Mouse (Mus musculus) lung, embryonic 16.5 days (tissue): ENCODE measurements around the gene Pan2. TPM values are rescaled to one million over a fixed set of nuclear protein-coding genes. Genes with fewer than 3 reads are reported as not detected.
"Not testable (repeated sequence)": the region's sequence is repeated elsewhere in the genome, so short reads cannot be mapped to it uniquely, and the experiment has no call there.

Experiments used
- ATAC-seq: fragments of 200-750 bp; cut with Nextera tagmentation; 2 replicates; pipeline ENCODE4 v1.8.0; 2017; ENCODE audit warnings: low read depth, mild to moderate bottlenecking, moderate library complexity
- H3K27ac ChIP-seq: fragments of 300-500 bp; sonication (generic); 2 replicates; pipeline ENCODE4 v1.5.1; 2014; ENCODE audit warnings: mild to moderate bottlenecking, control low read depth, low read length
- H3K27me3 ChIP-seq: fragments of 300-500 bp; sonication (generic); 2 replicates; pipeline ENCODE4 v1.6.1; 2014; ENCODE audit warnings: low read depth, low read length, mixed read lengths; ENCODE audit not compliant: control insufficient read depth, insufficient read depth
- H3K36me3 ChIP-seq: fragments of 300-500 bp; sonication (generic); 2 replicates; pipeline ENCODE4 v1.6.1; 2014; ENCODE audit warnings: low read length; ENCODE audit not compliant: control insufficient read depth, insufficient read depth
- H3K4me1 ChIP-seq: fragments of 300-500 bp; sonication (generic); replicated peaks from 2 replicates; pipeline ENCODE4 v1.6.1; 2014; ENCODE audit warnings: low read length, mixed read lengths; ENCODE audit not compliant: control insufficient read depth, insufficient read depth
- H3K4me2 ChIP-seq: fragments of 300-500 bp; sonication (generic); 2 replicates; pipeline ENCODE4 v1.6.1; 2014; ENCODE audit warnings: low read depth, low read length, control low read depth
- H3K4me3 ChIP-seq: fragments of 300-500 bp; sonication (generic); 2 replicates; pipeline ENCODE4 v1.5.1; 2014; ENCODE audit warnings: mild to moderate bottlenecking, low read length, control low read depth
- H3K9ac ChIP-seq: fragments of 300-500 bp; sonication (generic); 2 replicates; pipeline ENCODE4 v1.6.1; 2014; ENCODE audit warnings: low read length, control low read depth
- H3K9me3 ChIP-seq: fragments of 300-500 bp; sonication (generic); 2 replicates; pipeline ENCODE4 v1.6.1; 2016; ENCODE audit warnings: low read length; ENCODE audit not compliant: control insufficient read depth
- WGBS: fragments of 180-500 bp; shearing (Covaris S2); extraction: QIAGEN DNeasy Blood & Tissue Kit; methylation state at CpG from one replicate; pipeline ENCODE4 v1.1.7; 2014; 5-methylcytosine and 5-hydroxymethylcytosine counted together
- polyA plus RNA-seq: library from polyadenylated mRNA; unstranded; fragments of >200 nt; fragmentation: Nextera tagmentation; extraction: Ambion mirVana; gene quantifications from 2 replicates; pipeline ENCODE4 v1.2.1, GENCODE M21; 2015

The Pan2 gene
- polyA plus RNA-seq, 1 experiment from 2014 or later = 39.8 TPM

DNA sequence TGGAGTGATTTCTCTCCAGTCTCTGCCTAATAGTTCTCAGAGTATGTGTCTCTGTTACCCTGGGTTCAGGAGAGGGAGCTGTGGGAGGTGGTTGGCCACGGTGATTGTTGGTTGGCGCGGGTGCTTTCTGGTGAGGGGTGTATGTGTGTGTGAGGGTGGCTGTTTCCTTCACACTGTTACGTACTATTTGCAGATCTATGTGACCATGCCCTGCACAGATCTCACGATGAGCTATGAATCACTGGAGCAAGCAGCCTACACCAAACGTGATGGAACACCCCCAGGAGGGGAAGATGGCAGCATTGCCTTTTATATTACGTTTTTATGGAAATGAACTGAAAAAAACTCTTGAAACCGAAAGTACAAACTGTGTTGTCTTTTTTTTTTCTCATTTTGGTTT is 23.7 kb downstream of the Pan2 start:
- no peaks in the 10 kb centered on the region for H3K27me3 ChIP-seq
- peaks cover 29% of the 10 kb centered on the region for H3K36me3 ChIP-seq
- peaks cover 12% of the 10 kb centered on the region for H3K4me1 ChIP-seq
- H3K9ac ChIP-seq = no peak overlapping the region
- no peak overlapping the region for H3K27ac ChIP-seq
- no peak for ATAC-seq
- H3K4me2 ChIP-seq = no peak overlapping the region
- WGBS = 93% methylated on average over 8 of the region's 8 CpGs
- no peaks in the 10 kb centered on the region for H3K9me3 ChIP-seq
- H3K4me3 ChIP-seq = no peak overlapping the region

DNA sequence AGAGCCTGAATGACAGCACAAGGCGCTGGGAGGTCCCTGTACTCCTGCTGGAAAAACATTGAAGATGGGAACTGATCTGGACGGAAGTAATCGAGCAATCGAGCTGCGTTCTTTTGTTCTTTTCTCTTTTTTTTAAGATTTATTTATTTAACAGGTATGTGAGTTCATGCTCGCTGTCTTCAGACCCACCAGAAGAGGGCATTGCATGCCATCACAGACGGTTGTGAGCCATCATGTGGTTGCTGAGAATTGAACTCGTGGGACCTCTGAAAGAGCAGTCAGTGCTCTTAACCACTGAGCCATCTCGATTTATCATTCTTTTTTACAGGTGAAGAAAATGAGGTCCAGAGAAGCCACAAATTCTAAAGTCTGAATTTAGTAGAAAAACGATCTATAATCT is 24.5 kb downstream of the Pan2 start:
- Histone ChIP-seq H3K4me2 (no peak overlapping the region), H3K4me1 (peaks cover 12% of the 10 kb centered on the region), H3K27ac (no peak overlapping the region), H3K9ac (no peak overlapping the region), H3K27me3 (no peaks in the 10 kb centered on the region), H3K4me3 (no peak overlapping the region), H3K36me3 (peaks cover 29% of the 10 kb centered on the region), H3K9me3 (no peaks in the 10 kb centered on the region)
- 78% methylated on average over 10 of the region's 10 CpGs for WGBS
- no peak for ATAC-seq

DNA sequence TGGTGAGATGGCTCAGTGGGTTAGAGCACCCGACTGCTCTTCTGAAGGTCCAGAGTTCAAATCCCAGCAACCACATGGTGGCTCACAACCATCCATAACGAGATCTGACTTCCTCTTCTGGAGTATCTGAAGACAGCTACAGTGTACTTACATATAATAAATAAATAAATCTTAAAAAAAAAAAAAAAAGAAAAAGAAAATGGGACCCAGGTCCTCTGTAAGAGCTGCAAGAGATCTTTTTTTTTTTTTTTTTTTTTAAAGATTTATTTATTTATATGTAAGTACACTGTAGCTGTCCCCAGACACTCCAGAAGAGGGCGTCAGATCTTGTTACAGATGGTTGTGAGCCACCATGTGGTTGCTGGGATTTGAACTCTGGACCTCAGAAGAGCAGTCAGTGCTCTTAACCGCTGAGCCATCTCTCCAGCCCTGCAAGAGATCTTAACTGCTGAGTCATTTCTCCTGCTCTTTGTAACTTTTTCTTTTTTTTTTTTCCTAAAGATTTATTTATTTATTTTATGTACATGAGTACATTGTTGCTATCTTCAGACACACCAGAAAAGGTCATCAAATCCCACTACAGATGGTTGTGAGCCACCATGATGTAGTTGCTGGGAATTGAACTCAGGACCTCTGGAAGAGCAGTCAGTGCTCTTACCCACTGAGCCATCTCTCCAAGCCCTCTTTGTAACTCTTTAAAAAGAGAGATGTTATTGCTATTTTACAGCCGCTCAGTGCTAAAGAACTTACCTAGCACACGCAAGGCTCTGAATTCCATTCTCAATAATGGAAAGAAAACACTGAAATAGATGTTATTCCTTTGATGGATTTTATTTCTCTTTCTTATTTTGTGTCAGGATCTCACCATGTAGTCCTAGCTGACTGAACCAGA is 29.5 kb downstream of the Pan2 start:
- H3K27me3 ChIP-seq, H3K4me2 ChIP-seq, ATAC-seq, H3K4me1 ChIP-seq, H3K36me3 ChIP-seq, H3K4me3 ChIP-seq, H3K9ac ChIP-seq, H3K27ac ChIP-seq, H3K9me3 ChIP-seq: not testable (repeated sequence)
- WGBS = 72% methylated on average over 5 of the region's 6 CpGs

DNA sequence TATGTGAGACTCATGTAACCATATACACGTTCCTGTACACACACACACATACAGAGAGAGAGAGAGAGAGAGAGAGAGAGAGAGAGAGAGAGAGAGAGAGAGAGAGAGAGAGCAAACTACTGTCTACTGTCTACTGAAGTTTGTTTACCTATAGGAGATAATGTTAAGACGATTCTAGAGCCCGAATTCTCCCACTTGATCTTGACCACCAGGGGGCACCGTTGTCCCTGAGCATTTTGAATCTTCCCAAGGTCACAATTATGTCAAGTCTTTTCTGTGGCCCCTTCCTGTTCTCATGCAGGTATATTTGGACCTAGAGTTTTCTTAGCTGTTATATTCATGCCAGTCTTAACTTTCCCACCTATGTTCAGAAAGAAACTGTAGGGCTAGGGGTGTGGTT is 32.4 kb downstream of the Pan2 start:
- no peak overlapping the region for H3K27ac ChIP-seq
- no peaks in the 10 kb centered on the region for H3K9me3 ChIP-seq
- no peaks in the 10 kb centered on the region for H3K27me3 ChIP-seq
- no peak overlapping the region for H3K9ac ChIP-seq
- no peaks in the 10 kb centered on the region for H3K36me3 ChIP-seq
- no peak overlapping the region for H3K4me2 ChIP-seq
- ATAC-seq = no peak
- 0% methylated on average over 4 of the region's 4 CpGs for WGBS
- H3K4me3 ChIP-seq = no peak overlapping the region
- H3K4me1 ChIP-seq = peaks cover 9% of the 10 kb centered on the region

DNA sequence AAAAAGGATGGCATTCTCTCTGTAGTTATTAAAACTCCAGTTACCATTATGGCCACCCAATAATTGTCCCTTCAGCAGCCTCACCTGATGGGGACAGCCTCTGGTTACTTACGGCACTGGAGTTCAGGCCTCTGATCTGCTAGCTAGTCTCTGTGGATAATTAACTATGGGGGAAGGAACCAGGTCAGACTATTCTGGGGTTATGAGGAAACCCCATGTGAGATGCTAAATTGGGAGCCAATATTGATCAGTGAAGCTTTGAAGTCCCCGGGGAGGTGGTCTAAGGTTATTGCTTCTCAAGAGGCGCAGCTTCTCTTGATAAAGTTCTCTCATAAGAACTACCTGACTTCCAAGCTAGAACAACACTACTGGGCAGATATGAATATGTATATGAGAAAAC is 33.1 kb downstream of the Pan2 start:
- ATAC-seq = no peak

DNA sequence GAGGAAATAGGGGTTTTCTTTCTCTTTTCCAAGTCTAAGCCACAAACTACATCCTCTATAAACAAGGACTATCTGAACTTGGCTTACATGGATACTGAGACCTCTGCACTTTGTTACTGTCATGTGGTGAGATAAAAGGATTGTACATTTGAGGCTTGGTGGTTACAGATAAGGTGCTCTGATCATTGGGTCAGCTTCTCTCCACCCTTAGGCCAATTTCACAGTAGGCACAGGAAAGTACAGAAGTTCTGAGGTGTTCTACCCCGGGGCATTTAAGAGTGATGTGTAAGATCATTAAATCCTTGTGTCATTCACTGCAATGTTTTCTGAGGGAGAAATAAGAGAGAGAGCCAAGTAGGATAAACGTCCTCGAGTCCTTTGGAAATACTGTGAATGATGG is 33.5 kb downstream of the Pan2 start:
- H3K4me3 ChIP-seq = no peak overlapping the region
- no peaks in the 10 kb centered on the region for H3K9me3 ChIP-seq
- no peaks in the 10 kb centered on the region for H3K27me3 ChIP-seq
- H3K9ac ChIP-seq = no peak overlapping the region
- 0 out of 2 replicates have a peak overlapping the region, but pooled peaks have one; percentile 51 for H3K27ac ChIP-seq
- no peak for ATAC-seq
- H3K36me3 ChIP-seq = no peaks in the 10 kb centered on the region
- H3K4me2 ChIP-seq = peak overlapping the region; percentile 57
- 72% methylated on average over 3 of the region's 3 CpGs for WGBS
- peaks cover 9% of the 10 kb centered on the region for H3K4me1 ChIP-seq

More for the DNA sequence above, 33.1 kb downstream of the Pan2 start:
- Histone ChIP-seq H3K9me3 (no peaks in the 10 kb centered on the region), H3K36me3 (no peaks in the 10 kb centered on the region), H3K9ac (no peak overlapping the region), H3K4me1 (peaks cover 9% of the 10 kb centered on the region), H3K27me3 (no peaks in the 10 kb centered on the region), H3K27ac (no peak overlapping the region), H3K4me2 (no peak overlapping the region), H3K4me3 (no peak overlapping the region)
- WGBS = 95% methylated on average over 3 of the region's 3 CpGs

DNA sequence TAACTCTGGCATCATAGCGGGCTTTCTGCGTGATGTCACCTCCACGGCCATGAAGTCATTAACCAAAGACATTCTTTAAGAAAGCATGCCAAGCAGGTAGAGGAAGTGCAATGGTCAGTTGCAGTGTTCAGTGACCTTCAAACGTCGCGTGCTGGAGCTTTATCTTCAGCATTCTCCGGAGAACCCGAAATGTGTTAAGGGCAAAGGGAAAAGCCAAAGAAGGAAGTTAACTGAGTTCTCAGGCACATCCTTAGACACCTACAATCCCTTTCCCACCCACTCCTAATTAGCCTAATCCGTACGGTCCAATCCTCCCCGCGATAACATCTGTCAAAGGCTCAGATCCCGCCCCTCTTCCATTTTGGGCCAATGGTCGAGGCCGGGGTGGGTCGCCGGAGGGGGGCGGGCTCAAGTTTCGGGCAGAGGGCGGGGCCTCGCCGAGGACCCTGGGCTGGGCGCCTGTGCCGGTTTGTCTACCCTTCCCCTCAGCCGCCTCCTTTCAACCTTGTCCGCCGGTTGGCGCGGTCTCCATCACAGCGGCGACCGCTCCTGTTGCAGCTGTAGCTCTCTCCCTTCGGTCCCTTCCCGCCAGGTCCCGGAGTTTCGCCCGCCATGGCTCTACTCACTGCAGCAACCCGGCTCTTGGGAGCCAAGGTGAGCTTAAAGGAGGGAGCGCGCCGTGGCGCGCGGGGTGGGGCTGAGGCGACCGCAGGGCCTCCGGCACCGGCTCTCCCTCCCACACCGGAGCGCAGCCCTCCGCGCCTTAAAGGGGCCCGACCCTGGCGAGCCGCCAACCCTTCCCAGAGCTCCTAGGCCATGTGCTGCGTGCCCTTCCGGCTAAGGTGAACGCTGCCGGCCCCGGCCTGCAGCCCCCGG is 34.4 kb downstream of the Pan2 start, which contains the start of gene Cs:
TSS of gene Cs (plus strand) at position 429 of the 876 bp plus-strand sequence.
- WGBS = 1% methylated on average over 60 of the region's 61 CpGs
- no peaks in the 10 kb centered on the region for H3K27me3 ChIP-seq
- ATAC-seq = peak; percentile 99
- H3K4me2 ChIP-seq = peak within 1 kb of the TSS; percentile 79
- no peaks in the 10 kb centered on the region for H3K36me3 ChIP-seq
- H3K9ac ChIP-seq = peak within 1 kb of the TSS; percentile 82
- peak within 1 kb of the TSS; percentile 74 for H3K4me3 ChIP-seq
- H3K9me3 ChIP-seq = no peaks in the 10 kb centered on the region
- peaks cover 9% of the 10 kb centered on the region for H3K4me1 ChIP-seq
- peak within 1 kb of the TSS; percentile 94 for H3K27ac ChIP-seq

DNA sequence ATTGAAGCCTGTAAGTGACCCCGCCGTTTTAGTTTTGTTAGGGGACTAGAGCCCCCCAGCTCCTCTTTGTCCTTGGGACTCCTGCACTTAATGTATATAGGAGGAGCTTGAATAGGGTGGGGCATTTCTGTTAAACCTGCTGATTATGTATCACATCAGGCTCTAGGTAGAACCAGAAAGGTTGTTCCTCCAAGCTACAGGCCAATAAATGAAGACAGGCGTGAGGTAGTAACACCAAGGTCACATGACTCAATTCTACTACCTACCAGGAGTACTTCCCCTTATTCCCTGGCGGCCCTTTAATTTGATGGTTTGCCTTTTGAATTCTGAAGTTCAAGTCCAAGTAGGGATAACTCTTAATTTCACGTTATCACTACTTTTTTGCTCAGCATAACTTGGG is 35.3 kb downstream of the Pan2 start:
- no peaks in the 10 kb centered on the region for H3K27me3 ChIP-seq
- H3K9me3 ChIP-seq = no peaks in the 10 kb centered on the region
- peak overlapping the region; percentile 82 for H3K9ac ChIP-seq
- peak overlapping the region; percentile 79 for H3K4me2 ChIP-seq
- peaks cover 9% of the 10 kb centered on the region for H3K4me1 ChIP-seq
- no peak for ATAC-seq
- WGBS = 19% methylated on average over 5 of the region's 5 CpGs
- H3K36me3 ChIP-seq = no peaks in the 10 kb centered on the region
- peak overlapping the region; percentile 94; the same call in 1 of the 2 replicates for H3K27ac ChIP-seq
- H3K4me3 ChIP-seq = peak overlapping the region; percentile 74

DNA sequence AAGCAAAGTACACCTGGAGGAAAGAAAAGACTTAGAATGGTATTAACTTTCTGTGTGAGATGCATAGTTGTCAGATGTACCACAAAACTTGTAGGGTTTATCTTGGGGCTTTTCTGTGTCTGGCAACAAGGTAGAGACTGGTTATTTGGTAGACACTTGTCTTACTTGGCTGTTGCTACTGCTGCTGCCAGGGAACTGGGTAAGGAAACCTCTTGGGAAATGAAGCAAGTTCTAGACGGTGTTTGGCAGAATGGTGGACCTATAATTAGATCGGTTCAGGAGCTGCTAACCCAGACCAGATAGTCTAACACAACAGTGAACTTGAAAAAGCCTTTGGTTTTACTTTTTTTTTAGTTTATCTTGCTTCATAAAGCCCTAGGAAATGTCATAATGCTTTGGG is 35.8 kb downstream of the Pan2 start:
- peak overlapping the region; percentile 82 for H3K9ac ChIP-seq
- H3K4me1 ChIP-seq = peaks cover 9% of the 10 kb centered on the region
- H3K27ac ChIP-seq = no peak overlapping the region
- peak overlapping the region; percentile 79 for H3K4me2 ChIP-seq
- WGBS = 61% methylated on average over 2 of the region's 2 CpGs
- ATAC-seq = no peak
- H3K27me3 ChIP-seq = no peaks in the 10 kb centered on the region
- no peaks in the 10 kb centered on the region for H3K36me3 ChIP-seq
- no peaks in the 10 kb centered on the region for H3K9me3 ChIP-seq
- H3K4me3 ChIP-seq = peak overlapping the region; percentile 74
